Mouse (Mus musculus) embryonic fibroblast, embryonic 13.5 days (primary cell): Measurements from ENCODE around the gene Wdr5b. TPM values are rescaled to one million over a fixed set of nuclear protein-coding genes. Genes with fewer than 3 reads are reported as not detected.

Experiments used
- H3K27ac ChIP-seq: 2 replicates; pipeline ENCODE4 v1.5.1; 2012; ENCODE audit warnings: low read length, control low read depth, inconsistent platforms; ENCODE audit not compliant: insufficient read depth
- H3K4me1 ChIP-seq: 2 replicates; pipeline ENCODE4 v1.6.1; 2011; ENCODE audit warnings: low read length; ENCODE audit not compliant: control insufficient read depth, insufficient read depth
- H3K4me3 ChIP-seq: 2 replicates; pipeline ENCODE4 v1.5.1; 2011; ENCODE audit warnings: mild to moderate bottlenecking, control low read depth, low read length; ENCODE audit not compliant: insufficient read depth
- CTCF ChIP-seq: IDR thresholded peaks from 2 replicates; pipeline ENCODE4 v1.5.1; 2011; ENCODE audit warnings: mild to moderate bottlenecking, control low read depth, low read length, moderate library complexity, borderline replicate concordance; ENCODE audit not compliant: insufficient read depth
- POLR2A ChIP-seq: IDR thresholded peaks from 2 replicates; pipeline ENCODE4 v1.6.1; 2011; ENCODE audit warnings: low read depth, mild to moderate bottlenecking, control low read depth, low read length, moderate library complexity
- polyA plus RNA-seq: library from polyadenylated mRNA; stranded (reverse); fragments of >200 nt; gene quantifications from 2 replicates; pipeline ENCODE4 v1.2.4, GENCODE M21; 2011; ENCODE audit warnings: low read depth; ENCODE audit not compliant: missing spikeins, insufficient read length

The Wdr5b gene
- polyA plus RNA-seq, 1 experiment, result 4.8 TPM

DNA sequence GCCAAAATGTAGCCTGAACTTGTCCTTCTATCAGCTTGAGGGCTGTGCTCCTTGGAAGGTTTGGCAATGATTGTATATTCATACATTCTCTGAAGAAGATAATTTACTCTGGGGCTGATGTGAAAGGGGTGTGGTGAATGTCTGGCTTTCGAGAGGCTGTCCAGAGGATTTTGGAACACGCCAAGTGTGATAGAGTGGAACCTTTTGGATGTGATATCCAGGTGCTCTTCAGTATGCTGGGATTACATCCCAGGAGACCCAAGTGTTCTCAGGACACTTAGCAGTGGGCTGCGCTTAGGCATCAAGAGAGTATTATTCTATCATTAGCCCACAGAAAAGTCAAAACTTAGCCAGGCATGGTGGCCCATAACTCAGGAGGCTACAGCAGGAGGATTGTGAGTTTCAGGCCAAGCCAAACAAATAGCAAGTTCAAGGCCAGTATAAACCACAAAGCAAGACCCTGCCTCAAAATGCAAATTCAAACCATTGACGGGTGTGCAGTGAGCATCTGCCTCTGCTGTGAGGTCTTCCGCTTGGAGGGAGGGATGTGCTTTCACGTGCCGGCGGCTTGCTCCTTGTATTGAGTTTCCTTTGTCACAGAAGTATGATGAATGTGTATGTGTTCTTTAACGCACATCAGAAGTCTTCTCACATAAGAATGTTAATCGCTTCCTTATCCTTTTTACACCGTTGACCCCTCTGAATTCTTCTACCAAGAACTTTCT is 50.0 kb downstream of the Wdr5b start:
- TF ChIP-seq POLR2A (no peak), CTCF (no peak)
- no peak overlapping the region for H3K27ac ChIP-seq
- no peak overlapping the region for H3K4me3 ChIP-seq
- no peaks in the 10 kb centered on the region for H3K4me1 ChIP-seq

Other genes with a start within 250 kb of the Wdr5b start
- gene Parp14, start 169.6 kb upstream of the Wdr5b start, polyA plus RNA-seq, result 6.0 and 7.4 TPM in 2 replicates
- gene Parp9, start 102.7 kb upstream of the Wdr5b start, polyA plus RNA-seq, result 19.8 and 26.5 TPM in 2 replicates
- gene Dtx3l, start 102.0 kb upstream of the Wdr5b start, polyA plus RNA-seq, result 10.2 and 12.9 TPM in 2 replicates
- gene Kpna1, start 62.4 kb upstream of the Wdr5b start, polyA plus RNA-seq, result 83.9 and 86.7 TPM in 2 replicates
- gene Fam162a, start 30.4 kb downstream of the Wdr5b start, polyA plus RNA-seq, result 220 and 237 TPM in 2 replicates
- 85.6 and 95.9 TPM in 2 replicates for gene Ccdc58, start 30.5 kb downstream of the Wdr5b start, polyA plus RNA-seq
- gene Csta1, start 90.1 kb downstream of the Wdr5b start, polyA plus RNA-seq, result not detected in 2 replicates
- not detected in 2 replicates for gene Stfa2l1, start 115.6 kb downstream of the Wdr5b start, polyA plus RNA-seq
- not detected in 2 replicates for gene Gm5483, start 143.0 kb downstream of the Wdr5b start, polyA plus RNA-seq
- gene Gm5416, start 169.2 kb downstream of the Wdr5b start, polyA plus RNA-seq, result not detected in 2 replicates
- not detected in 2 replicates for gene 2010005H15Rik, start 180.3 kb downstream of the Wdr5b start, polyA plus RNA-seq
- not detected in 2 replicates for gene Stfa1, start 235.8 kb downstream of the Wdr5b start, polyA plus RNA-seq